Mouse (Mus musculus): Measurements from ENCODE around the gene Stx4a. TPM values are rescaled to one million over a fixed set of nuclear protein-coding genes. Genes with fewer than 3 reads are reported as not detected.

Gene Stx4a
- polyA plus RNA-seq, 2 experiments, result 7.2 to 34.9 TPM

- peaks cover 0 to 13% of the 10 kb centered on the region in 2 experiments; a peak in 2 of 4 replicates for H3K4me1 ChIP-seq (replicated peaks; ENCODE audit: control insufficient read depth in 2 of 2, insufficient read depth in 2 of 2, low read length in 1 of 2)
- no peaks in the 10 kb centered on the region for H3K36me3 ChIP-seq (replicated peaks; ENCODE audit: control insufficient read depth, insufficient read depth, low read depth)
- H3K27ac ChIP-seq, result no peak overlapping the region
- no peak overlapping the region for H3K4me3 ChIP-seq (ENCODE audit: insufficient read depth in 1 of 2, low read depth in 2 of 2, low read length in 2 of 2)
- TF ChIP-seq EP300 (IDR thresholded peaks at IDR 0.05; ENCODE audit: low read depth) (no peak), CTCF (IDR thresholded peaks at IDR 0.05; ENCODE audit: low read depth) (no peak)
- H3K27me3 ChIP-seq (ENCODE audit: control insufficient read depth, insufficient read depth, low read length), result no peaks in the 10 kb centered on the region
- no peak for DNase-seq (ENCODE audit: low read depth in 3 of 3, low spot score in 3 of 3)
- WGBS (ENCODE audit: insufficient replicate concordance), result 73% methylated on average over 7 of the region's 7 CpGs
- ATAC-seq (ENCODE audit: insufficient read depth), result no peak
- H3K9ac ChIP-seq (replicated peaks), result no peak overlapping the region
- no peak overlapping the region for H3K4me2 ChIP-seq (ENCODE audit: low read depth)
- no peaks in the 10 kb centered on the region for H3K9me3 ChIP-seq (ENCODE audit: control insufficient read depth, low read length)
These were observed 7.0 kb upstream of the Stx4a start for GRCm38 (mm10) chr7:127817053-127817452.

- Histone ChIP-seq H3K4me2 (ENCODE audit: low read depth) (no peak overlapping the region), H3K4me1 (replicated peaks; ENCODE audit: control insufficient read depth in 2 of 2, insufficient read depth in 2 of 2, low read length in 1 of 2) (peaks cover 0 to 13% of the 10 kb centered on the region in 2 experiments; a peak in 2 of 4 replicates), H3K27ac (no peak overlapping the region), H3K4me3 (ENCODE audit: insufficient read depth in 1 of 2, low read depth in 2 of 2, low read length in 2 of 2) (no peak overlapping the region), H3K36me3 (replicated peaks; ENCODE audit: control insufficient read depth, insufficient read depth, low read depth) (no peaks in the 10 kb centered on the region), H3K9ac (replicated peaks) (no peak overlapping the region), H3K27me3 (ENCODE audit: control insufficient read depth, insufficient read depth, low read length) (no peaks in the 10 kb centered on the region), H3K9me3 (ENCODE audit: control insufficient read depth, low read length) (no peaks in the 10 kb centered on the region)
- ATAC-seq (ENCODE audit: insufficient read depth), result no peak
- WGBS (ENCODE audit: insufficient replicate concordance), result 81% methylated on average over 5 of the region's 5 CpGs
- DNase-seq (ENCODE audit: low read depth in 3 of 3, low spot score in 3 of 3), result no peak
- TF ChIP-seq CTCF (IDR thresholded peaks at IDR 0.05; ENCODE audit: low read depth) (no peak), EP300 (IDR thresholded peaks at IDR 0.05; ENCODE audit: low read depth) (no peak)
These were observed 6.3 kb upstream of the Stx4a start for GRCm38 (mm10) chr7:127817776-127818175.

DNA sequence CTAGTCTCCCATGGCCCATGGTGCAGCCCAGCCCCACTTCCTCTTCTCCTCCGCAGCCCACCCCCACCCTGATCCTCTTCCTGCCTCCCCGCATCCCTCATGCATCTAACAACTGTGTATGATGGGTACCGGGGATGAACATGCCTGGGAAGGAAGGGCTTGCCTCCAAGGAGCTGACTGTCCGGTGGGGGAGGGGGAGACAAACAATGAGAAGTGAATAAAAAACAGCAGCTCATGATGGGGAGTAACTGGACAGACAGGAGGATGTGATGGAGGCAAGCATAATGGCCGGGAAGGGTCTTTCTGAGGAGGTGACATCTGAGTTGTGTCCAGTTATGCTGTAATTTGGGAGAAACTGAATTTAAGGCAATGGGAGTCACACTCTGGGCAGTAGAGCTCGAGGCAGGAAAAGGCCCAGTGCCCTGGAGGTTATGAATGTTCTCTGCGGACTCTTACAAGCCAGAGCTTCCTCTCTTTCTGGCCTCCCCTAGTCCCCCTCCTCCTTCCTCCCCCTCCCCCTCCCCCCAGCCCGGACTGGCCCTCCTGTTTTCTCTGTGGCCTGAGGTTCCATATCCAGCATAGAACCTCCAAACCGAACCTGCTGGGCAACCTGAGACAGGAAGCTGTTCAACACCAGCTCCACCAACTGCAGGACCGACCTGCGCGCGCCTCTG lies 3.1 kb upstream of the Stx4a start:
- Histone ChIP-seq H3K27ac (no peak overlapping the region), H3K27me3 (ENCODE audit: control insufficient read depth, insufficient read depth, low read length) (no peaks in the 10 kb centered on the region; the same call in 1 of the 2 replicates), H3K36me3 (replicated peaks; ENCODE audit: control insufficient read depth, insufficient read depth, low read depth) (no peaks in the 10 kb centered on the region), H3K9ac (replicated peaks) (no peak overlapping the region), H3K4me1 (replicated peaks; ENCODE audit: control insufficient read depth in 2 of 2, insufficient read depth in 2 of 2, low read length in 1 of 2) (0 out of 4 replicates have a peak, but pooled peaks cover 0 to 2% of the 10 kb centered on the region in 2 experiments), H3K9me3 (ENCODE audit: control insufficient read depth, low read length) (no peaks in the 10 kb centered on the region), H3K4me3 (ENCODE audit: insufficient read depth in 1 of 2, low read depth in 2 of 2, low read length in 2 of 2) (no peak overlapping the region), H3K4me2 (ENCODE audit: low read depth) (no peak overlapping the region)
- ATAC-seq (ENCODE audit: insufficient read depth) (no peak), DNase-seq (ENCODE audit: low read depth in 3 of 3, low spot score in 3 of 3) (no peak)
- WGBS (ENCODE audit: insufficient replicate concordance), result 34% methylated on average over 13 of the region's 13 CpGs
- no peak for TF ChIP-seq CTCF (IDR thresholded peaks at IDR 0.05; ENCODE audit: low read depth)
- TF ChIP-seq EP300 (IDR thresholded peaks at IDR 0.05; ENCODE audit: low read depth), result no peak

- no peaks in the 10 kb centered on the region for H3K36me3 ChIP-seq (replicated peaks; ENCODE audit: control insufficient read depth, insufficient read depth, low read depth)
- H3K27ac ChIP-seq, result no peak overlapping the region
- DNase-seq (ENCODE audit: low read depth in 3 of 3, low spot score in 3 of 3) (no peak), ATAC-seq (ENCODE audit: insufficient read depth) (no peak)
- no peaks in the 10 kb centered on the region for H3K4me1 ChIP-seq (replicated peaks; ENCODE audit: control insufficient read depth in 2 of 2, insufficient read depth in 2 of 2, low read length in 1 of 2)
- H3K27me3 ChIP-seq (ENCODE audit: control insufficient read depth, insufficient read depth, low read length), result no peaks in the 10 kb centered on the region; the same call in 1 of the 2 replicates
- no peaks in the 10 kb centered on the region for H3K9me3 ChIP-seq (ENCODE audit: control insufficient read depth, low read length)
- no peak overlapping the region for H3K4me2 ChIP-seq (ENCODE audit: low read depth)
- H3K4me3 ChIP-seq (ENCODE audit: insufficient read depth in 1 of 2, low read depth in 2 of 2, low read length in 2 of 2), result no peak overlapping the region
- no peak overlapping the region for H3K9ac ChIP-seq (replicated peaks)
- TF ChIP-seq EP300 (IDR thresholded peaks at IDR 0.05; ENCODE audit: low read depth) (no peak), CTCF (IDR thresholded peaks at IDR 0.05; ENCODE audit: low read depth) (no peak)
- 73% methylated on average over 3 of the region's 3 CpGs for WGBS (ENCODE audit: insufficient replicate concordance)
These were observed 1.6 kb upstream of the Stx4a start for GRCm38 (mm10) chr7:127822494-127822893.

DNA sequence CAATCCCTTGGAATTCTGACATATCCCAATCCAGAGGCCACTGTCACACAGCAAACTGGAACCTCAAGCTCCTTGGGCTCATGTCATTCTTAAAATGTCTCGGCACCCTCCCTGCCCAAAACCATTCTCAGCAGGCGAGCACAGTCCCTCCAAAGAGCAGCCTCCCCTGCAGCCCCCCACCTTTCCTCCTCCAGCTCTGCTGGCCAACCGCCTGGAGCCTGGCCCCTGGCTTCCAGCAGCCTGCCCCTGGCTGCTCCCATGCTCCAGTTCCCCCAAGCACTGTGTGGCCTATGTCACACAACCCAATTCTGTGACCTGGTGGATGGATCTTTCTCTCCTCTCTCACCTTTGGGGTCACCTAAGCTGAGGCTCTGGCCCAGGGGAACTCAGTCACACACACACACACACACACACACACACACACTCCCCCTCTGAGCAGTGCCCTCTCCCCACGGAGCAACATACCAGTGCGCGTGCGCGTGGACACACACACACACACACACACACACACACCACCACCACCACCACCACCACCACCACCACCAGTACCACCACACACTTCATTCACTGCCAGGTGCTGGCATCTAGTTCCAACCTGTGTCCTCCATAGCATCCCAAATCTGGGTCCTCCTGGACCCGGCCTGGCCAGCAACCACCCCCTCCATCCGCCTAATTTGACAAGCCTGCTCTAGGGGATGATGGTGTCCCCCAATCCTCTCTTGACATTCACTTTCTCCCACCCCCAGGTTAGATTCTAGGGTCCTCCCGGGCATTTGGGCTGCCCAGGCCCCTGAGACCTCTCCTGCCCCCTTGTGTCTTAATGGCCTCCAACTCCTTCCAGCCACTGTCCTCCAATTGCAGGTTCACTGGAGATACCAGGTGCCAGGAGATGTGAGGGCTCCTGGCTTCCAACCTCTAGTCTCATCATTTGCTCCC lies 590 bp upstream of the Stx4a start:
- Histone ChIP-seq H3K36me3 (replicated peaks; ENCODE audit: control insufficient read depth, insufficient read depth, low read depth) (no peaks in the 10 kb centered on the region), H3K4me2 (ENCODE audit: low read depth) (no peak overlapping the region), H3K9ac (replicated peaks) (no peak overlapping the region), H3K27ac (no peak overlapping the region), H3K4me3 (ENCODE audit: insufficient read depth in 1 of 2, low read depth in 2 of 2, low read length in 2 of 2) (no peak overlapping the region; a peak in 1 of 4 replicates), H3K9me3 (ENCODE audit: control insufficient read depth, low read length) (no peaks in the 10 kb centered on the region), H3K27me3 (ENCODE audit: control insufficient read depth, insufficient read depth, low read length) (no peaks in the 10 kb centered on the region; the same call in 1 of the 2 replicates), H3K4me1 (replicated peaks; ENCODE audit: control insufficient read depth in 2 of 2, insufficient read depth in 2 of 2, low read length in 1 of 2) (no peaks in the 10 kb centered on the region)
- WGBS (ENCODE audit: insufficient replicate concordance), result 68% methylated on average over 11 of the region's 11 CpGs
- no peak for TF ChIP-seq EP300 (IDR thresholded peaks at IDR 0.05; ENCODE audit: low read depth)
- TF ChIP-seq CTCF (IDR thresholded peaks at IDR 0.05; ENCODE audit: low read depth), result no peak
- DNase-seq (ENCODE audit: low read depth in 3 of 3, low spot score in 3 of 3), result no peak
- ATAC-seq (ENCODE audit: insufficient read depth), result no peak
